Mouse (Mus musculus) frontal cortex, postnatal 25 days (tissue): ENCODE results near the gene Snx30.
A peak's percentile ranks its signal among the peaks of the same experiment; 100 is the strongest.
"Not testable (repeated sequence)": the region's sequence is repeated elsewhere in the genome, so short reads cannot be mapped to it uniquely, and the experiment has no call there.

ENCODE experiments used
- DNase-seq, 2 experiments: peaks; one replicate each; pipeline ENCODE4 v3.0.0; 2022; ENCODE audit warnings: low spot score in 2 of 2

Snx30 gene

GRCm38 (mm10) chr4:59805181-59805967 lies at the start of gene Snx30:
Gene Snx30 (plus strand): TSS chr4:59805840.
- DNase-seq = peak; percentile 77 to 80

GRCm38 (mm10) chr4:59756332-59757082 lies 49.1 kb upstream of the Snx30 start:
- peak; percentile 31 to 47 for DNase-seq

- no peak for DNase-seq
Measured at GRCm38 (mm10) chr4:59757452-59758435, 47.9 kb upstream of the Snx30 start.

- no peak for DNase-seq
Measured at GRCm38 (mm10) chr4:59760016-59760415, 45.6 kb upstream of the Snx30 start.

GRCm38 (mm10) chr4:59760636-59761364 lies 44.8 kb upstream of the Snx30 start:
- no peak for DNase-seq

GRCm38 (mm10) chr4:59761365-59761729 lies 44.3 kb upstream of the Snx30 start:
- DNase-seq = no peak

- DNase-seq = no peak
Measured at GRCm38 (mm10) chr4:59764950-59765349, 40.7 kb upstream of the Snx30 start.

GRCm38 (mm10) chr4:59765385-59766005 lies 40.1 kb upstream of the Snx30 start:
- no peak for DNase-seq

- DNase-seq = no peak
Measured at GRCm38 (mm10) chr4:59767717-59768116, 37.9 kb upstream of the Snx30 start.

- DNase-seq = no peak
Measured at GRCm38 (mm10) chr4:59772171-59772879, 33.3 kb upstream of the Snx30 start.

- no peak for DNase-seq
Measured at GRCm38 (mm10) chr4:59777828-59778227, 27.8 kb upstream of the Snx30 start.

GRCm38 (mm10) chr4:59780568-59780967 lies 25.1 kb upstream of the Snx30 start:
- no peak for DNase-seq

GRCm38 (mm10) chr4:59782853-59783684 lies 22.6 kb upstream of the Snx30 start:
- peak in 1 of 2 experiments; percentile 22 for DNase-seq

- DNase-seq = peak; percentile 81 to 91
Measured at GRCm38 (mm10) chr4:59783685-59784279, 21.9 kb upstream of the Snx30 start.

- DNase-seq = no peak
Measured at GRCm38 (mm10) chr4:59785412-59785811, 20.2 kb upstream of the Snx30 start.

GRCm38 (mm10) chr4:59786661-59787060 lies 19.0 kb upstream of the Snx30 start:
- DNase-seq = peak; percentile 71

- no peak for DNase-seq
Measured at GRCm38 (mm10) chr4:59787126-59787525, 18.5 kb upstream of the Snx30 start.

GRCm38 (mm10) chr4:59789015-59789414 lies 16.6 kb upstream of the Snx30 start:
- DNase-seq = no peak

GRCm38 (mm10) chr4:59793626-59794025 lies 12.0 kb upstream of the Snx30 start:
- not testable (repeated sequence) for DNase-seq
